Mouse (Mus musculus): ENCODE results near the gene Ctbp2.

DNA sequence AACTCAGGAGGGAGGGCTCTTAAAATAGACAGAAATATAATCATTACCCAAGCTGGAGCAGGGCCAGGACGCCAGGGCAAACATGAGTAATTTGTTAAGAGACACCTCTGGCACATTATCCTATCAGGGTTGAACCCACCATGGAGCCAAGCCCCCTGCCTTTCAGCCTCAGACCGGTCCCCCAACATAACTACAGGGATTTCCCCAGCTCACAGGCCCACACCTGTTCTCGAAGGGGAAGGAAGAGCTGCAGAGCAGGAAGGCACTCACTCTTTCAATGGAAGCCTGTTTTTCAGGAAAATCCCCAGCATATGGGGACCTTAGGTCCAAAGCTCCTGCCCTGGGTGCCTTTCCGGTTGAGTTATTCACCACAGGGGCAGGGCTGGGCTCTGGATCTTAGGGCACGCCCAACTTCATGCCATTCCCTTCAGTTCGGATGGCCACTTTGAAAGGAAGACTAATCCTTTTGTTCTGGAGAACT is 11.8 kb downstream of the Ctbp2 start:
- TF ChIP-seq GATA1 (IDR thresholded peaks at IDR 0.05; ENCODE audit: borderline replicate concordance, low read length) = no peak
- no peak for TF ChIP-seq FLI1 (IDR thresholded peaks at IDR 0.05; ENCODE audit: low read length)

Measured in megakaryocyte, embryonic 14.5 days (primary cell).